Mouse (Mus musculus) testis, adult 2 months (tissue): Measurements from ENCODE around the gene Smagp.

Source experiments
- CTCF ChIP-seq: fragments of 200-500 bp; IDR thresholded peaks from 2 replicates; pipeline ENCODE4 v1.5.1; 2012; ENCODE audit warnings: low read depth, mild to moderate bottlenecking, inconsistent platforms, low read length, moderate library complexity; ENCODE audit not compliant: control insufficient read depth, insufficient read depth, insufficient replicate concordance
- POLR2A ChIP-seq: fragments of 200-500 bp; IDR thresholded peaks from 2 replicates; pipeline ENCODE4 v1.6.1; 2012; ENCODE audit warnings: low read depth, mild to moderate bottlenecking, inconsistent platforms, low read length, moderate library complexity; ENCODE audit not compliant: control insufficient read depth

DNA sequence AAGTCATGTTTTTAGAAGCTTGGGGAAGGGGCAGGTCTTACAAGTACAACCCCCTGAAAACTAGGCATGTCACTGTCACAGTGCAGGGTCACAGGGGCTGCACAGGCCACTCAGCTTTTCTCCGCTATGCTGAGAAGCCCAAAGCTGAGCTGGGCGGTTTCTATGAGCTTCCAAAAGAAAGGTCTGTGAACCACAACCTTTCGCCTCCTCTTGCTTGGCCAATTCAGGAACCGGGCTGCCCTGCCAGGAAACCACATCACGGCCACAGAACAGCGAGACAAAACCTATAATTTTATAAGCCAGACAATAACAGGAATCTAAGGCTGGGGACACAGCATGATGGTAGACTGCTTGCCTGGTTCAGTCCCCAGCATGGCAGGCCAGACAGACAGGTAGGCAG lies 48.4 kb downstream of the Smagp start:
- no peak for TF ChIP-seq POLR2A
- TF ChIP-seq CTCF, result no peak
